Mouse (Mus musculus) MEL (cell line): ENCODE data around the gene App. TPM values are rescaled to one million over a fixed set of nuclear protein-coding genes. Genes with fewer than 3 reads are reported as not detected.

Experiments used
- DNase-seq: peaks from one replicate; pipeline ENCODE4 v3.0.0; 2011; ENCODE audit warnings: low read depth, low spot score
- H3K27ac ChIP-seq: 2 replicates; pipeline ENCODE4 v1.5.1; 2012; ENCODE audit warnings: low read depth, mild to moderate bottlenecking, control low read depth, low read length, moderate library complexity; ENCODE audit not compliant: control insufficient read depth
- H3K27me3 ChIP-seq, 2 experiments: fragments of 150-350 bp in 1 of 2; sonication (generic) in 1 of 2; 2 replicates each; pipeline ENCODE4 v1.6.1; 2012; ENCODE audit warnings: low read length in 2 of 2, mild to moderate bottlenecking in 2 of 2, improper control_type of control experiment in 1 of 2, moderate library complexity in 1 of 2; ENCODE audit not compliant: insufficient read depth in 2 of 2, control insufficient read depth in 1 of 2
- H3K36me3 ChIP-seq, 2 experiments: 2 replicates each; pipeline ENCODE4 v1.6.1; 2012 to 2014; ENCODE audit warnings: low read length in 2 of 2, improper control_type of control experiment in 1 of 2, inconsistent platforms in 1 of 2, mild to moderate bottlenecking in 1 of 2; ENCODE audit not compliant: insufficient read depth in 2 of 2, control insufficient read depth in 1 of 2
- H3K4me1 ChIP-seq, 2 experiments: fragments of 150-350 bp in 1 of 2; sonication (generic) in 1 of 2; 2 replicates each; pipeline ENCODE4 v1.6.1; 2012; ENCODE audit warnings: low read length in 2 of 2, improper control_type of control experiment in 1 of 2, mild to moderate bottlenecking in 1 of 2; ENCODE audit not compliant: insufficient read depth in 2 of 2, control insufficient read depth in 1 of 2
- H3K4me3 ChIP-seq, 2 experiments: fragments of 150-350 bp in 1 of 2; sonication (generic) in 1 of 2; 2 replicates each; pipeline ENCODE4 v1.5.1; 2012; ENCODE audit warnings: low read depth in 2 of 2, low read length in 2 of 2, mild to moderate bottlenecking in 2 of 2, moderate library complexity in 2 of 2, control low read depth in 1 of 2, improper control_type of control experiment in 1 of 2; ENCODE audit not compliant: control insufficient read depth in 1 of 2, insufficient read depth in 1 of 2
- H3K79me2 ChIP-seq: 2 replicates; pipeline ENCODE4 v1.6.1; 2012; ENCODE audit warnings: mild to moderate bottlenecking, low read length, moderate library complexity; ENCODE audit not compliant: control insufficient read depth, poor library complexity, insufficient read depth
- H3K9ac ChIP-seq: 2 replicates; pipeline ENCODE4 v1.6.1; 2012; ENCODE audit warnings: low read depth, mild to moderate bottlenecking, control low read depth, low read length, moderate library complexity; ENCODE audit not compliant: control insufficient read depth, poor library complexity, severe bottlenecking
- H3K9me3 ChIP-seq: fragments of 150-350 bp; sonication (generic); replicated peaks from 2 replicates; pipeline ENCODE4 v1.6.1; 2012; ENCODE audit warnings: mild to moderate bottlenecking, low read length, improper control_type of control experiment, moderate library complexity; ENCODE audit not compliant: insufficient read depth
- BHLHE40 ChIP-seq: IDR thresholded peaks from 2 replicates; pipeline ENCODE4 v1.6.1; 2012; ENCODE audit warnings: low read depth, mild to moderate bottlenecking, inconsistent platforms, low read length, improper control_type of control experiment, borderline replicate concordance
- CTCF ChIP-seq, 3 experiments: IDR thresholded peaks in 2 of 3; conservative IDR thresholded peaks in 1 of 3; 2 replicates each; pipeline ENCODE4 v1.5.1; 2011 to 2012; ENCODE audit warnings: low read length in 3 of 3, low read depth in 2 of 3, mild to moderate bottlenecking in 2 of 3, improper control_type of control experiment in 1 of 3, inconsistent platforms in 1 of 3, mixed read lengths in 1 of 3, moderate library complexity in 1 of 3; ENCODE audit not compliant: control insufficient read depth in 1 of 3, insufficient read depth in 1 of 3, poor library complexity in 1 of 3, severe bottlenecking in 1 of 3
- ELF1 ChIP-seq: IDR thresholded peaks from 2 replicates; pipeline ENCODE4 v1.6.1; 2014; ENCODE audit warnings: low read depth, mild to moderate bottlenecking, inconsistent platforms, low read length, improper control_type of control experiment, moderate library complexity
- ETS1 ChIP-seq: IDR thresholded peaks from 2 replicates; pipeline ENCODE4 v1.6.1; 2012; ENCODE audit warnings: low read depth, mild to moderate bottlenecking, inconsistent platforms, low read length, improper control_type of control experiment, moderate library complexity
- GATA1 ChIP-seq: IDR thresholded peaks from 2 replicates; pipeline ENCODE4 v1.6.1; 2011; ENCODE audit warnings: low read depth, low read length, improper control_type of control experiment
- HCFC1 ChIP-seq: IDR thresholded peaks from 2 replicates; pipeline ENCODE4 v1.6.1; 2012; ENCODE audit warnings: low read depth, mild to moderate bottlenecking, inconsistent platforms, low read length, improper control_type of control experiment, moderate library complexity
- JUND ChIP-seq: IDR thresholded peaks from 2 replicates; pipeline ENCODE4 v1.6.1; 2011; ENCODE audit warnings: low read depth, mild to moderate bottlenecking, improper control_type of control experiment, low read length
- KAT2A ChIP-seq: conservative IDR thresholded peaks from 2 replicates; pipeline ENCODE4 v1.6.1; 2012; ENCODE audit warnings: low read depth, low read length, improper control_type of control experiment, inconsistent platforms
- MAFK ChIP-seq: IDR thresholded peaks from 2 replicates; pipeline ENCODE4 v1.6.1; 2011; ENCODE audit warnings: low read depth, mild to moderate bottlenecking, low read length, improper control_type of control experiment, borderline replicate concordance
- MAX ChIP-seq: IDR thresholded peaks from 2 replicates; pipeline ENCODE4 v1.6.1; 2011; ENCODE audit warnings: low read length, improper control_type of control experiment
- MAZ ChIP-seq: IDR thresholded peaks from 2 replicates; pipeline ENCODE4 v1.6.1; 2012; ENCODE audit warnings: low read depth, mild to moderate bottlenecking, inconsistent platforms, low read length, improper control_type of control experiment
- MYB ChIP-seq: IDR thresholded peaks from 2 replicates; pipeline ENCODE4 v1.6.1; 2011; ENCODE audit warnings: mild to moderate bottlenecking, low read depth, low read length, improper control_type of control experiment
- NELFE ChIP-seq: IDR thresholded peaks from 2 replicates; pipeline ENCODE4 v1.6.1; 2011; ENCODE audit warnings: low read depth, low read length, improper control_type of control experiment
- NRF1 ChIP-seq: IDR thresholded peaks from 2 replicates; pipeline ENCODE4 v1.6.1; 2014; ENCODE audit warnings: low read depth, mild to moderate bottlenecking, inconsistent platforms, low read length, improper control_type of control experiment, moderate library complexity; ENCODE audit not compliant: poor library complexity, insufficient read depth, severe bottlenecking
- POLR2A ChIP-seq, 2 experiments: IDR thresholded peaks; 2 replicates each; pipeline ENCODE4 v1.6.1; 2011 to 2012; ENCODE audit warnings: low read length in 2 of 2, mild to moderate bottlenecking in 2 of 2, control low read depth in 1 of 2, improper control_type of control experiment in 1 of 2, low read depth in 1 of 2, moderate library complexity in 1 of 2; ENCODE audit not compliant: control insufficient read depth in 1 of 2, insufficient read depth in 1 of 2, poor library complexity in 1 of 2
- POLR2AphosphoS2 ChIP-seq: IDR thresholded peaks from 2 replicates; pipeline ENCODE4 v1.6.1; 2011; ENCODE audit warnings: low read length, improper control_type of control experiment
- POLR2AphosphoS5 ChIP-seq: IDR thresholded peaks from 2 replicates; pipeline ENCODE4 v1.6.1; 2012; ENCODE audit warnings: low read depth, borderline replicate concordance, mild to moderate bottlenecking, inconsistent platforms, low read length, moderate library complexity, mixed read lengths
- RAD21 ChIP-seq: IDR thresholded peaks from 2 replicates; pipeline ENCODE4 v1.6.1; 2011; ENCODE audit warnings: mild to moderate bottlenecking, low read depth, low read length, improper control_type of control experiment
- RCOR1 ChIP-seq: IDR thresholded peaks from 2 replicates; pipeline ENCODE4 v1.6.1; 2012; ENCODE audit warnings: low read depth, mild to moderate bottlenecking, inconsistent platforms, low read length, improper control_type of control experiment
- SIN3A ChIP-seq: IDR thresholded peaks from 2 replicates; pipeline ENCODE4 v1.6.1; 2012; ENCODE audit warnings: low read length, improper control_type of control experiment, inconsistent platforms
- TAL1 ChIP-seq: IDR thresholded peaks from 2 replicates; pipeline ENCODE4 v1.6.1; 2012; ENCODE audit warnings: mild to moderate bottlenecking, inconsistent platforms, low read length, moderate library complexity, mixed read lengths
- TCF12 ChIP-seq: IDR thresholded peaks from 2 replicates; pipeline ENCODE4 v1.6.1; 2014; ENCODE audit warnings: low read depth, mild to moderate bottlenecking, inconsistent platforms, low read length, improper control_type of control experiment, moderate library complexity
- USF1 ChIP-seq: IDR thresholded peaks from 2 replicates; pipeline ENCODE4 v1.6.1; 2014; ENCODE audit warnings: low read depth, mild to moderate bottlenecking, inconsistent platforms, low read length, improper control_type of control experiment, moderate library complexity
- USF2 ChIP-seq, 2 experiments: IDR thresholded peaks; 2 replicates each; pipeline ENCODE4 v1.6.1; 2011 to 2012; ENCODE audit warnings: improper control_type of control experiment in 2 of 2, low read length in 2 of 2, borderline replicate concordance in 1 of 2, inconsistent platforms in 1 of 2, low read depth in 1 of 2, mild to moderate bottlenecking in 1 of 2; ENCODE audit not compliant: insufficient read depth in 1 of 2
- ZKSCAN1 ChIP-seq: IDR thresholded peaks from 2 replicates; pipeline ENCODE4 v1.6.1; 2012; ENCODE audit warnings: low read depth, mild to moderate bottlenecking, inconsistent platforms, low read length, improper control_type of control experiment, moderate library complexity
- ZMIZ1 ChIP-seq: IDR thresholded peaks from 2 replicates; pipeline ENCODE4 v1.6.1; 2012; ENCODE audit warnings: low read depth, mild to moderate bottlenecking, inconsistent platforms, low read length, improper control_type of control experiment, moderate library complexity
- ZNF384 ChIP-seq: IDR thresholded peaks from 2 replicates; pipeline ENCODE4 v1.6.1; 2012; ENCODE audit warnings: low read depth, mild to moderate bottlenecking, inconsistent platforms, low read length, improper control_type of control experiment
- polyA plus RNA-seq, 2 experiments: library from polyadenylated mRNA; stranded (reverse) in 1 of 2; unstranded in 1 of 2; fragments of >175 nt in 1 of 2; fragments of >200 nt in 1 of 2; gene quantifications; 2 replicates each; pipeline versions ENCODE4 v1.2.1 to v1.2.4; 2012; ENCODE audit warnings: low replicate concordance in 2 of 2, low read depth in 1 of 2; ENCODE audit not compliant: insufficient read length in 2 of 2, insufficient read depth in 1 of 2, missing spikeins in 1 of 2
- total RNA-seq: library from RNA; depleted of rRNA; stranded (reverse); fragments of 300-350 nt; gene quantifications from 2 replicates; pipeline ENCODE4 v1.2.3, GENCODE M21; 2012

App gene
- total and polyA plus RNA-seq, 3 experiments = not detected

GRCm38 (mm10) chr16:85181502-85181901, 7.9 kb upstream of the App start:
- Histone ChIP-seq H3K27ac (no peak overlapping the region), H3K9me3 (no peaks in the 10 kb centered on the region), H3K4me1 (no peaks in the 10 kb centered on the region), H3K4me3 (no peak overlapping the region), H3K9ac (no peak overlapping the region), H3K79me2 (no peaks in the 10 kb centered on the region), H3K27me3 (no peaks in the 10 kb centered on the region), H3K36me3 (no peaks in the 10 kb centered on the region)
- TF ChIP-seq JUND (no peak), ZKSCAN1 (no peak), TCF12 (no peak), MAX (no peak), MAZ (no peak), ELF1 (no peak), POLR2AphosphoS2 (no peak), CTCF (IDR thresholded peaks at IDR 0.05 in 2 of 3, conservative IDR thresholded peaks at IDR 0.05 in 1 of 3; ENCODE audit: control insufficient read depth in 1 of 3, insufficient read depth in 1 of 3, low read depth in 2 of 3, low read length in 3 of 3, poor library complexity in 1 of 3, severe bottlenecking in 1 of 3) (no peak), BHLHE40 (no peak), USF1 (no peak), MYB (no peak), USF2 (IDR thresholded peaks at IDR 0.05; ENCODE audit: borderline replicate concordance in 1 of 2, insufficient read depth in 1 of 2, low read depth in 1 of 2, low read length in 2 of 2) (no peak), RAD21 (no peak), NRF1 (no peak), POLR2A (IDR thresholded peaks at IDR 0.05; ENCODE audit: control insufficient read depth in 1 of 2, insufficient read depth in 1 of 2, low read depth in 1 of 2, low read length in 2 of 2, poor library complexity in 1 of 2) (no peak), ZMIZ1 (no peak), SIN3A (no peak), KAT2A (no peak)
- no peak for DNase-seq

- TF ChIP-seq RCOR1 (no peak), NRF1 (no peak), ZNF384 (no peak), SIN3A (no peak), USF1 (no peak), MAFK (no peak), RAD21 (no peak), GATA1 (no peak), TAL1 (no peak), TCF12 (no peak), POLR2A (IDR thresholded peaks at IDR 0.05; ENCODE audit: control insufficient read depth in 1 of 2, insufficient read depth in 1 of 2, low read depth in 1 of 2, low read length in 2 of 2, poor library complexity in 1 of 2) (no peak), POLR2AphosphoS5 (no peak), NELFE (no peak), ETS1 (no peak), HCFC1 (no peak)
- Histone ChIP-seq H3K9ac (no peak overlapping the region), H3K79me2 (no peaks in the 10 kb centered on the region), H3K4me3 (no peak overlapping the region), H3K9me3 (no peaks in the 10 kb centered on the region), H3K27ac (no peak overlapping the region), H3K36me3 (no peaks in the 10 kb centered on the region), H3K4me1 (no peaks in the 10 kb centered on the region), H3K27me3 (no peaks in the 10 kb centered on the region)
- no peak for DNase-seq
Measured at GRCm38 (mm10) chr16:85180710-85181109, 7.1 kb upstream of the App start.
